Mouse (Mus musculus) cortical plate, adult 2 months (tissue): ENCODE data around the gene Macrod2.

Experiments
- CTCF ChIP-seq: fragments of 200-500 bp; IDR thresholded peaks from 2 replicates; pipeline ENCODE4 v1.5.1; 2011; ENCODE audit warnings: mild to moderate bottlenecking, control low read depth, low read length; ENCODE audit not compliant: insufficient read depth; ENCODE audit errors: extremely low read depth
- POLR2A ChIP-seq: fragments of 200-500 bp; IDR thresholded peaks from 2 replicates; pipeline ENCODE4 v1.6.1; 2011; ENCODE audit warnings: mild to moderate bottlenecking, low read length, control low read depth; ENCODE audit not compliant: insufficient read depth; ENCODE audit errors: extremely low read depth

DNA sequence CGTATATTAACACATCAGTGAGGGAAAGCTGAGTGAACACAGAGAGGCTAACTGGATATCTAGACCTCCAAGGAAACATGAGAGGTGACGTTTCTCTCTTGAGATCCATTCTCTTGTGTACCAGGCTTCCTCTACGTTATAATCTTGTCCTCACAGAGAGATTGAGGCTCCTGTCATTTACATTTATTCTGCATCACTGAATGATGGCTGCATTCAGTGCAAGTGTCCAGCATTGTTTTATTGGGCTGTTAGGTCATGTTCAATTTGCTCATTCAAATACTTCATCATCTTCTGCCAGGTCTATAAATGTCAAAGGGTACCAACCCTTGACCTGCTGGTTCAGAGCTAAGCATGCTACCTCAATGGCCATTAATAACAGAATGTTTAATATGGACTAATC lies 1302.4 kb downstream of the Macrod2 start:
- TF ChIP-seq CTCF (no peak), POLR2A (no peak)
